Mouse (Mus musculus) kidney, embryonic 14.5 days (tissue): ENCODE data around the gene Pde8a. TPM values are rescaled to one million over a fixed set of nuclear protein-coding genes. Genes with fewer than 3 reads are reported as not detected.
A peak's percentile ranks its signal among the peaks of the same experiment; 100 is the strongest.

Experiments used
- ATAC-seq: fragments of 200-750 bp; cut with Nextera tagmentation; 2 replicates; pipeline ENCODE4 v1.8.0; 2017; ENCODE audit warnings: moderate number of reproducible peaks, mild to moderate bottlenecking, moderate TSS enrichment, moderate library complexity; ENCODE audit not compliant: low FRiP score, low TSS enrichment
- H3K27ac ChIP-seq: fragments of 300-500 bp; sonication (generic); 2 replicates; pipeline ENCODE4 v1.5.1; 2014; ENCODE audit warnings: low read depth, mild to moderate bottlenecking, low read length, moderate library complexity, mixed read lengths
- H3K27me3 ChIP-seq: fragments of 300-500 bp; sonication (generic); 2 replicates; pipeline ENCODE4 v1.6.1; 2014; ENCODE audit warnings: mild to moderate bottlenecking, low read length; ENCODE audit not compliant: control insufficient read depth, insufficient read depth
- H3K36me3 ChIP-seq: fragments of 300-500 bp; sonication (generic); 2 replicates; pipeline ENCODE4 v1.6.1; 2014; ENCODE audit warnings: low read length, mixed read lengths; ENCODE audit not compliant: control insufficient read depth, insufficient read depth
- H3K4me1 ChIP-seq: fragments of 300-500 bp; sonication (generic); 2 replicates; pipeline ENCODE4 v1.6.1; 2014; ENCODE audit warnings: low read length, mixed read lengths; ENCODE audit not compliant: control insufficient read depth, insufficient read depth
- H3K4me2 ChIP-seq: fragments of 300-500 bp; sonication (generic); replicated peaks from 2 replicates; pipeline ENCODE4 v1.6.1; 2014; ENCODE audit warnings: low read depth, mild to moderate bottlenecking, low read length
- H3K4me3 ChIP-seq: fragments of 300-500 bp; sonication (generic); 2 replicates; pipeline ENCODE4 v1.5.1; 2014; ENCODE audit warnings: mild to moderate bottlenecking, low read length
- H3K9ac ChIP-seq: fragments of 300-500 bp; sonication (generic); 2 replicates; pipeline ENCODE4 v1.6.1; 2014; ENCODE audit warnings: low read depth, mild to moderate bottlenecking, low read length, moderate library complexity
- H3K9me3 ChIP-seq: fragments of 300-500 bp; sonication (generic); 2 replicates; pipeline ENCODE4 v1.6.1; 2016; ENCODE audit warnings: low read length; ENCODE audit not compliant: control insufficient read depth
- WGBS: fragments of 180-500 bp; shearing (Covaris S2); extraction: QIAGEN DNeasy Blood & Tissue Kit; methylation state at CpG from one replicate; pipeline ENCODE4 v1.1.7; 2014; 5-methylcytosine and 5-hydroxymethylcytosine counted together
- polyA plus RNA-seq: library from polyadenylated mRNA; unstranded; fragments of >200 nt; fragmentation: Nextera tagmentation; extraction: Ambion mirVana; gene quantifications from 2 replicates; pipeline ENCODE4 v1.2.1, GENCODE M21; 2014

Gene Pde8a
- polyA plus RNA-seq, 1 experiment from 2014 or later: 7.6 TPM

- ATAC-seq: no peak
- Histone ChIP-seq H3K36me3 (peaks cover 60% of the 10 kb centered on the region), H3K9ac (no peak overlapping the region), H3K9me3 (no peaks in the 10 kb centered on the region), H3K27me3 (no peaks in the 10 kb centered on the region), H3K4me1 (peaks cover 13% of the 10 kb centered on the region; the same call in 1 of the 2 replicates), H3K27ac (no peak overlapping the region), H3K4me2 (no peak overlapping the region), H3K4me3 (no peak overlapping the region)
- 63% methylated on average over 3 of the region's 3 CpGs for WGBS
These were observed 128.2 kb downstream of the Pde8a start for GRCm38 (mm10) chr7:81341563-81341962.

DNA sequence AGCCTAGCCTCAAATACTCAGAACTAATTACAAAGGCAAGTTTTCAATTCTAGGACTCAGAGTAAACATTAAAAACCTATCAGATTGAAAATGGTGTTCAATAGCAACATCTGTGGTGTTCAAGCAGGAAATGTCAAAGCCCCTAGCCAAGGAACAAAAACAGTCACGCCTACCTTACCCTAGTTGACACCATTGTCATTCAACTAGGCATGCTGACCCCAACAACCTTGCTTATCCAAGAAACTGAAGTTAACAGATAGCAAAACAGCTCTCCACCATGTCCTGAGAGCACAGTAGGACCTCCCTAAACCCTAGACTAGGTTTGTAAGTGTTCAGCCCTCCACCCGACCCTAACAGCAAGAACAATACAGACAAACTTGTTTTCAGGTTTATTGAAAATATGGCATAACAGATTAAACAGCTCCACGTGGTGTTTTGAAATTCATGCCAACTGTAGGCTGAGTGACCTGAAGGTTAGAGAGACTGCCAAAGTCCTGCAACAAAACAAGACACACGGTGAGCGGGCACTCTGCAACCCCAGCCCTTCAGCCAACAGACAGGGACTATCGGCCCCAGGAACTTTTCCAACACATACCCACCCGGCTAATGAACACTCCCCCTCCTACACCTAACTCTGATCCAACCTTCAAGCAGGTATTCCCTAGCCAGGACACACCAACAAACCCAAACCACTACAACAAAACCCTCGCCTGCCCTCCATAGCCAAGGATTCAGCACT is 129.1 kb downstream of the Pde8a start:
- peaks cover 60% of the 10 kb centered on the region for H3K36me3 ChIP-seq

GRCm38 (mm10) chr7:81343316-81343715 is 129.9 kb downstream of the Pde8a start:
- peaks cover 55% of the 10 kb centered on the region for H3K36me3 ChIP-seq
- 34% methylated on average over 8 of the region's 8 CpGs for WGBS

More for the DNA sequence above, 129.1 kb downstream of the Pde8a start:
- Histone ChIP-seq H3K27me3 (no peaks in the 10 kb centered on the region), H3K4me2 (peak overlapping the region; percentile 95), H3K4me1 (peaks cover 13% of the 10 kb centered on the region; the same call in 1 of the 2 replicates), H3K9ac (peak overlapping the region; percentile 99), H3K9me3 (no peaks in the 10 kb centered on the region), H3K4me3 (peak overlapping the region; percentile 98), H3K27ac (no peak overlapping the region)
- no peak for ATAC-seq
- 71% methylated on average over 8 of the region's 8 CpGs for WGBS

DNA sequence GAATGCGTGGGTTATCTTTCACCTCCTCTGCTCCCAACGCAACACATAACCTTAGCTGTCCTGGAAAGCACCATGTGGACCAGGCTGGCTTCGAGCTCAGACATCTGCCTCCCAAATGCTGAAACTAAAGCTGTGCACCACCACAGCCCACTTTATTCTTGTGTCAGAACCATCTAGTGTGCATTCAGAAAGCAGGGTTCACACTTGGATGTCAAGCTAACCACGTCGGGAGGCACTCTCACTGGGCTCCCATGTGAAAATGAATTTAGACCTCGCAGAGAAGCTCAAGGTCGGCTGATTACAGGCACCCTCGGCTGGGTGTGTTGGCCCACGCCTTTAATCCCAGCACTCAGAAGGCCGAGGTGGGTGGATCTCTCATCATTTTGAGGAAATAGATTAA is 130.4 kb downstream of the Pde8a start:
- Histone ChIP-seq H3K9me3 (no peaks in the 10 kb centered on the region), H3K36me3 (peaks cover 50% of the 10 kb centered on the region), H3K4me2 (peak overlapping the region; percentile 95), H3K27me3 (no peaks in the 10 kb centered on the region), H3K4me3 (peak overlapping the region; percentile 98), H3K4me1 (peaks cover 13% of the 10 kb centered on the region; the same call in 1 of the 2 replicates), H3K27ac (no peak overlapping the region), H3K9ac (peak overlapping the region; percentile 99)
- 7% methylated on average over 10 of the region's 10 CpGs for WGBS
- no peak for ATAC-seq

More at GRCm38 (mm10) chr7:81343316-81343715, 129.9 kb downstream of the Pde8a start:
- Histone ChIP-seq H3K27ac (no peak overlapping the region), H3K27me3 (no peaks in the 10 kb centered on the region), H3K9ac (peak overlapping the region; percentile 99), H3K4me1 (peaks cover 13% of the 10 kb centered on the region; the same call in 1 of the 2 replicates), H3K4me3 (peak overlapping the region; percentile 98), H3K4me2 (peak overlapping the region; percentile 95), H3K9me3 (no peaks in the 10 kb centered on the region)
- no peak for ATAC-seq

- peak within 1 kb of the TSS; percentile 83 for H3K27ac ChIP-seq
- under 1% methylated on average over 85 of the region's 85 CpGs for WGBS
- peaks cover 41% of the 10 kb centered on the region for H3K36me3 ChIP-seq
- ATAC-seq: peak; percentile 87
- H3K9me3 ChIP-seq: no peaks in the 10 kb centered on the region
- H3K27me3 ChIP-seq: no peaks in the 10 kb centered on the region
- H3K4me3 ChIP-seq: peak within 1 kb of the TSS; percentile 98
- peaks cover 13% of the 10 kb centered on the region; the same call in 1 of the 2 replicates for H3K4me1 ChIP-seq
- H3K4me2 ChIP-seq: peak within 1 kb of the TSS; percentile 95
- H3K9ac ChIP-seq: peak within 1 kb of the TSS; percentile 99
These were observed 131.4 kb downstream of the Pde8a start, which contains the start of gene Rps17 for GRCm38 (mm10) chr7:81344544-81345446. Gene Rps17, minus strand, starts transcription at chr7:81345254.

DNA sequence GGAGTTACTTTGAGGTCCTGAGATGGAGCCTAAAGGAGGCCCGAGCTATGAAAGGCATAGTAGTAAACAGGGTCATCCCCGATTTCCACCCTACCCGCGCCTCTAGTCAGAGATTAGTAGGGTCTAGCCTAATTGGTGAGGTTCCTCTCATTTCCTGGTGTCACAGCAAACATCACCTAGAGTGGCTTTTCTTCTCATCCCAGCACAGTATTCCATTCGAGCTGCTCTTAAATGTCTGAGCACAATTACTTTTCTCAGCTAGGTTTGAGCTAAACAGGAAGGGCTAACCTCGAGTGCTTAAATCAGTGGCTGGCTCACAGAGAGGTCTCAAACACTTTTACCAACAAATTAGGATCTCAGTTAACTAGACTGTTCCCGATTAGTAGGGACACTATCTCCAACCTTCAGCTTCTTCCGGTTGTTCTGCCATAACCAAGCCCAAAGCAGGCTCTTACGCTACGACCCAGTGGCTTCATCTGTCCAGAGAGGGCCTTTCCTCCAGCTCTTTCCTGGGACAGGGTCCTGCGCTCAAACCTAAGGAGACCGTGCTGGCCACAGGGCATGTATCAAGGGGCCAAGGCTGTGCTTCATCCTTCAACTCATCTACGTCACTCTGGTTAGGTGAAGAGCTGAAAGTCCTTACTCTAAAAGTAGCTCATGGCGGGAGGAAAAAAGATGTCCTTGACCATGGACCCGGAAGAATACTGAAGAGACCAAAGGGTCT is 132.2 kb downstream of the Pde8a start:
- ATAC-seq: peak; percentile 21; the same call in 1 of the 2 replicates

DNA sequence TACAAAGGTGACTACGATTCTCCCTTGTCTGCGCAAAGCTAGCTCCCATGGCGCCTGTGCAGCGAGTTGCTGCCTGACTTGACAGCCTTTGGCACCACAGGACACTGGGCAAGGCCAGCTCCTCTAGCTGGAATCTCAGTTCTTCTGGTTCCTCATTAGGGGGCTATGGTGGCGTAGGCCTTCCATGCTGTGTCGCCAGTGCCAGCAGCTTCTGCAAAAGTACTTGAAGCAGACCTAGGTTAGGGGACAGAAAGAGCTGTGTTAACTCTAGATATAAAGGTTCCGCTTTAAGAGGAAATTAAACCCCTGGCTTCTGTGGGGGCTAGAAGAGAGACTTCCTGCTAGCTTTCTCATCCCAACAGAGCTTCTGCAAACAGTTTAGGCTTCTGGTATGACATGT is 134.8 kb downstream of the Pde8a start:
- ATAC-seq: no peak

More for the DNA sequence above, 132.2 kb downstream of the Pde8a start:
- Histone ChIP-seq H3K4me2 (peak overlapping the region; percentile 45), H3K4me1 (peaks cover 13% of the 10 kb centered on the region; the same call in 1 of the 2 replicates), H3K27ac (0 out of 2 replicates have a peak overlapping the region, but pooled peaks have one; percentile 51), H3K27me3 (no peaks in the 10 kb centered on the region), H3K9ac (peak overlapping the region; percentile 58), H3K36me3 (peaks cover 33% of the 10 kb centered on the region), H3K4me3 (peak overlapping the region; percentile 98), H3K9me3 (no peaks in the 10 kb centered on the region)
- WGBS: 60% methylated on average over 15 of the region's 15 CpGs

GRCm38 (mm10) chr7:81351826-81352225 is 138.4 kb downstream of the Pde8a start:
- WGBS: 73% methylated on average over 4 of the region's 4 CpGs
- no peak overlapping the region for H3K4me3 ChIP-seq
- H3K4me2 ChIP-seq: no peak overlapping the region
- H3K4me1 ChIP-seq: no peaks in the 10 kb centered on the region
- no peak overlapping the region for H3K27ac ChIP-seq
- no peaks in the 10 kb centered on the region for H3K36me3 ChIP-seq
- H3K9ac ChIP-seq: no peak overlapping the region
- no peaks in the 10 kb centered on the region for H3K9me3 ChIP-seq
- H3K27me3 ChIP-seq: no peaks in the 10 kb centered on the region
- no peak for ATAC-seq

More for the DNA sequence above, 134.8 kb downstream of the Pde8a start:
- Histone ChIP-seq H3K4me1 (peaks cover 7% of the 10 kb centered on the region; the same call in 1 of the 2 replicates), H3K27me3 (no peaks in the 10 kb centered on the region), H3K9me3 (no peaks in the 10 kb centered on the region), H3K27ac (no peak overlapping the region), H3K36me3 (peaks cover 9% of the 10 kb centered on the region), H3K4me2 (no peak overlapping the region), H3K4me3 (no peak overlapping the region), H3K9ac (no peak overlapping the region)
- WGBS: 82% methylated on average over 7 of the region's 7 CpGs
